Mouse (Mus musculus) cerebellum, postnatal 4 days (tissue): ENCODE results near the gene Olfr1443.
"Not testable (repeated sequence)": the region's sequence is repeated elsewhere in the genome, so short reads cannot be mapped to it uniquely, and the experiment has no call there.

Source experiments
- DNase-seq, 2 experiments: peaks; one replicate each; pipeline ENCODE4 v3.0.0; 2022; ENCODE audit warnings: low spot score in 2 of 2, mixed read lengths in 1 of 2

Gene Olfr1443

GRCm38 (mm10) chr19:12677812-12678211 lies at the start of gene Olfr1443:
Olfr1443 (plus strand) TSS chr19:12678112.
- DNase-seq, result no peak

GRCm38 (mm10) chr19:12633176-12633575 lies 44.7 kb upstream of the Olfr1443 start, which contains the start of gene Glyat:
Glyat (plus strand) TSS chr19:12633308.
- DNase-seq, result no peak

- DNase-seq, result no peak
These were observed 43.7 kb upstream of the Olfr1443 start for GRCm38 (mm10) chr19:12634259-12634658.

GRCm38 (mm10) chr19:12634963-12635362 lies 42.9 kb upstream of the Olfr1443 start:
- no peak for DNase-seq

- DNase-seq, result no peak
These were observed 41.0 kb upstream of the Olfr1443 start for GRCm38 (mm10) chr19:12636863-12637262.

- DNase-seq, result no peak
These were observed 39.9 kb upstream of the Olfr1443 start for GRCm38 (mm10) chr19:12638049-12638448.

- no peak for DNase-seq
These were observed 28.4 kb upstream of the Olfr1443 start for GRCm38 (mm10) chr19:12649511-12649910.

GRCm38 (mm10) chr19:12666156-12666555 lies 11.8 kb upstream of the Olfr1443 start:
- DNase-seq, result no peak

- not testable (repeated sequence) for DNase-seq
These were observed 9.3 kb upstream of the Olfr1443 start for GRCm38 (mm10) chr19:12668601-12669000.

GRCm38 (mm10) chr19:12670139-12670538 lies 7.8 kb upstream of the Olfr1443 start, which contains the start of gene Olfr1442:
Olfr1442 (plus strand) TSS chr19:12670439.
- no peak for DNase-seq

- DNase-seq, result no peak
These were observed 6.9 kb upstream of the Olfr1443 start for GRCm38 (mm10) chr19:12671051-12671450.

- no peak for DNase-seq
These were observed 6.7 kb downstream of the Olfr1443 start for GRCm38 (mm10) chr19:12684638-12685037.

GRCm38 (mm10) chr19:12685231-12685630 lies 7.3 kb downstream of the Olfr1443 start:
- no peak for DNase-seq

GRCm38 (mm10) chr19:12695590-12695989 lies 17.7 kb downstream of the Olfr1443 start, which contains the start of gene Keg1:
Keg1 (plus strand) TSS chr19:12695786.
- no peak for DNase-seq

- DNase-seq, result no peak
These were observed 18.3 kb downstream of the Olfr1443 start for GRCm38 (mm10) chr19:12696221-12696620.

GRCm38 (mm10) chr19:12708458-12708857 lies 30.5 kb downstream of the Olfr1443 start:
- DNase-seq, result no peak

- no peak for DNase-seq
These were observed 31.1 kb downstream of the Olfr1443 start for GRCm38 (mm10) chr19:12708986-12709385.

- DNase-seq, result no peak
These were observed 41.3 kb downstream of the Olfr1443 start for GRCm38 (mm10) chr19:12719189-12719588.

GRCm38 (mm10) chr19:12720463-12720862 lies 42.6 kb downstream of the Olfr1443 start:
- DNase-seq, result no peak

- not testable (repeated sequence) for DNase-seq
These were observed 43.0 kb downstream of the Olfr1443 start for GRCm38 (mm10) chr19:12720919-12721318.

GRCm38 (mm10) chr19:12721596-12721995 lies 43.7 kb downstream of the Olfr1443 start:
- DNase-seq, result not testable (repeated sequence)

GRCm38 (mm10) chr19:12722308-12722707 lies 44.4 kb downstream of the Olfr1443 start:
- peak in 1 of 2 experiments; percentile 2 for DNase-seq

- no peak for DNase-seq
These were observed 47.9 kb downstream of the Olfr1443 start for GRCm38 (mm10) chr19:12725851-12726250.

GRCm38 (mm10) chr19:12731036-12731435 lies 53.1 kb downstream of the Olfr1443 start:
- no peak for DNase-seq
